Mouse (Mus musculus): Measurements from ENCODE around the gene Brca1. TPM values are rescaled to one million over a fixed set of nuclear protein-coding genes. Genes with fewer than 3 reads are reported as not detected.
"Not testable (repeated sequence)": the region's sequence is repeated elsewhere in the genome, so short reads cannot be mapped to it uniquely, and the experiment has no call there.

Gene Brca1
- polyA plus RNA-seq, 1 experiment = 0.67 TPM

- DNase-seq = no peak
- 27% methylated on average over 5 of the region's 5 CpGs for WGBS
- H3K4me3 ChIP-seq (replicated peaks; ENCODE audit: insufficient read depth, low read depth, low read length) = no peak overlapping the region
- no peaks in the 10 kb centered on the region for H3K27me3 ChIP-seq (ENCODE audit: control insufficient read depth, insufficient read depth, low read length)
- TF ChIP-seq CTCF (IDR thresholded peaks at IDR 0.05; ENCODE audit: borderline replicate concordance, insufficient read depth, low read depth, low read length) (no peak), POLR2A (IDR thresholded peaks at IDR 0.05; ENCODE audit: borderline replicate concordance, insufficient read depth, low read length) (no peak)
- H3K27ac ChIP-seq (ENCODE audit: insufficient read depth, low read length) = no peak overlapping the region
- H3K4me1 ChIP-seq (ENCODE audit: control insufficient read depth, insufficient read depth, low read length) = no peaks in the 10 kb centered on the region; the same call in 1 of the 2 replicates
These were observed 77.5 kb downstream of the Brca1 start for GRCm38 (mm10) chr11:101474298-101474697.

- H3K4me3 ChIP-seq (replicated peaks; ENCODE audit: insufficient read depth, low read depth, low read length); H3K27ac ChIP-seq (ENCODE audit: insufficient read depth, low read length); H3K27me3 ChIP-seq (ENCODE audit: control insufficient read depth, insufficient read depth, low read length); H3K4me1 ChIP-seq (ENCODE audit: control insufficient read depth, insufficient read depth, low read length); DNase-seq: not testable (repeated sequence)
- WGBS = 77% methylated on average over 1 of the region's 1 CpGs
These were observed 78.1 kb downstream of the Brca1 start for GRCm38 (mm10) chr11:101473686-101474085.

GRCm38 (mm10) chr11:101472336-101472735 is 79.4 kb downstream of the Brca1 start:
- 33% methylated on average over 7 of the region's 7 CpGs for WGBS
- TF ChIP-seq POLR2A (IDR thresholded peaks at IDR 0.05; ENCODE audit: borderline replicate concordance, insufficient read depth, low read length) (no peak), CTCF (IDR thresholded peaks at IDR 0.05; ENCODE audit: borderline replicate concordance, insufficient read depth, low read depth, low read length) (no peak)
- peak in 1 of 2 experiments; percentile 43 for DNase-seq

GRCm38 (mm10) chr11:101471926-101472325 is 79.8 kb downstream of the Brca1 start:
- Histone ChIP-seq H3K4me3 (replicated peaks; ENCODE audit: insufficient read depth, low read depth, low read length) (no peak overlapping the region), H3K27ac (ENCODE audit: insufficient read depth, low read length) (no peak overlapping the region; the same call in 1 of the 2 replicates), H3K27me3 (ENCODE audit: control insufficient read depth, insufficient read depth, low read length) (no peaks in the 10 kb centered on the region), H3K4me1 (ENCODE audit: control insufficient read depth, insufficient read depth, low read length) (no peaks in the 10 kb centered on the region; the same call in 1 of the 2 replicates)
- WGBS = 23% methylated on average over 3 of the region's 3 CpGs
- peak in 1 of 2 experiments; percentile 24 for DNase-seq
- TF ChIP-seq POLR2A (IDR thresholded peaks at IDR 0.05; ENCODE audit: borderline replicate concordance, insufficient read depth, low read length) = no peak
- TF ChIP-seq CTCF (IDR thresholded peaks at IDR 0.05; ENCODE audit: borderline replicate concordance, insufficient read depth, low read depth, low read length) = no peak

More at GRCm38 (mm10) chr11:101472336-101472735, 79.4 kb downstream of the Brca1 start:
- no peak overlapping the region for H3K4me3 ChIP-seq (replicated peaks; ENCODE audit: insufficient read depth, low read depth, low read length)
- H3K27ac ChIP-seq (ENCODE audit: insufficient read depth, low read length) = no peak overlapping the region
- no peaks in the 10 kb centered on the region; the same call in 1 of the 2 replicates for H3K4me1 ChIP-seq (ENCODE audit: control insufficient read depth, insufficient read depth, low read length)
- H3K27me3 ChIP-seq (ENCODE audit: control insufficient read depth, insufficient read depth, low read length) = no peaks in the 10 kb centered on the region

- DNase-seq = no peak
- H3K27ac ChIP-seq (ENCODE audit: insufficient read depth, low read length) = no peak overlapping the region
- H3K4me1 ChIP-seq (ENCODE audit: control insufficient read depth, insufficient read depth, low read length) = no peaks in the 10 kb centered on the region; the same call in 1 of the 2 replicates
- H3K4me3 ChIP-seq (replicated peaks; ENCODE audit: insufficient read depth, low read depth, low read length) = no peak overlapping the region
- no peak for TF ChIP-seq CTCF (IDR thresholded peaks at IDR 0.05; ENCODE audit: borderline replicate concordance, insufficient read depth, low read depth, low read length)
- TF ChIP-seq POLR2A (IDR thresholded peaks at IDR 0.05; ENCODE audit: borderline replicate concordance, insufficient read depth, low read length) = no peak
- no peaks in the 10 kb centered on the region for H3K27me3 ChIP-seq (ENCODE audit: control insufficient read depth, insufficient read depth, low read length)
- WGBS = 36% methylated on average over 7 of the region's 7 CpGs
These were observed 81.5 kb downstream of the Brca1 start for GRCm38 (mm10) chr11:101470206-101470605.

- 67% methylated on average over 4 of the region's 4 CpGs for WGBS
- no peak overlapping the region for H3K27ac ChIP-seq (ENCODE audit: insufficient read depth, low read length)
- no peak for DNase-seq
These were observed 82.6 kb downstream of the Brca1 start for GRCm38 (mm10) chr11:101469155-101469554.

GRCm38 (mm10) chr11:101468731-101469130 is 83.0 kb downstream of the Brca1 start:
- TF ChIP-seq CTCF (IDR thresholded peaks at IDR 0.05; ENCODE audit: borderline replicate concordance, insufficient read depth, low read depth, low read length) = no peak
- TF ChIP-seq POLR2A (IDR thresholded peaks at IDR 0.05; ENCODE audit: borderline replicate concordance, insufficient read depth, low read length) = no peak
- 0 out of 2 replicates have a peak overlapping the region, but pooled peaks have one; percentile 11 for H3K27ac ChIP-seq (ENCODE audit: insufficient read depth, low read length)
- H3K27me3 ChIP-seq (ENCODE audit: control insufficient read depth, insufficient read depth, low read length) = no peaks in the 10 kb centered on the region
- 8% methylated on average over 13 of the region's 13 CpGs for WGBS
- DNase-seq = peak in 1 of 2 experiments; percentile 22
- H3K4me1 ChIP-seq (ENCODE audit: control insufficient read depth, insufficient read depth, low read length) = no peaks in the 10 kb centered on the region; the same call in 1 of the 2 replicates
- H3K4me3 ChIP-seq (replicated peaks; ENCODE audit: insufficient read depth, low read depth, low read length) = peak overlapping the region; percentile 84

More at GRCm38 (mm10) chr11:101469155-101469554, 82.6 kb downstream of the Brca1 start:
- no peak overlapping the region for H3K4me3 ChIP-seq (replicated peaks; ENCODE audit: insufficient read depth, low read depth, low read length)
- TF ChIP-seq CTCF (IDR thresholded peaks at IDR 0.05; ENCODE audit: borderline replicate concordance, insufficient read depth, low read depth, low read length) = no peak
- TF ChIP-seq POLR2A (IDR thresholded peaks at IDR 0.05; ENCODE audit: borderline replicate concordance, insufficient read depth, low read length) = no peak
- H3K27me3 ChIP-seq (ENCODE audit: control insufficient read depth, insufficient read depth, low read length) = no peaks in the 10 kb centered on the region
- H3K4me1 ChIP-seq (ENCODE audit: control insufficient read depth, insufficient read depth, low read length) = no peaks in the 10 kb centered on the region; the same call in 1 of the 2 replicates

GRCm38 (mm10) chr11:101468263-101468688 is 83.5 kb downstream of the Brca1 start:
- Histone ChIP-seq H3K27me3 (ENCODE audit: control insufficient read depth, insufficient read depth, low read length) (no peaks in the 10 kb centered on the region), H3K27ac (ENCODE audit: insufficient read depth, low read length) (0 out of 2 replicates have a peak overlapping the region, but pooled peaks have one; percentile 11), H3K4me1 (ENCODE audit: control insufficient read depth, insufficient read depth, low read length) (no peaks in the 10 kb centered on the region; the same call in 1 of the 2 replicates), H3K4me3 (replicated peaks; ENCODE audit: insufficient read depth, low read depth, low read length) (peak overlapping the region; percentile 84)
- WGBS = 1% methylated on average over 24 of the region's 31 CpGs
- DNase-seq = peak in 1 of 2 experiments; percentile 54
- TF ChIP-seq POLR2A (IDR thresholded peaks at IDR 0.05; ENCODE audit: borderline replicate concordance, insufficient read depth, low read length) (no peak), CTCF (IDR thresholded peaks at IDR 0.05; ENCODE audit: borderline replicate concordance, insufficient read depth, low read depth, low read length) (no peak)

Measured in cerebellum, adult 2 months (tissue).